Mouse (Mus musculus) heart, postnatal 0 days (tissue): Measurements from ENCODE around the gene D630036H23Rik. TPM values are rescaled to one million over a fixed set of nuclear protein-coding genes. Genes with fewer than 3 reads are reported as not detected.
"Not testable (repeated sequence)": the region's sequence is repeated elsewhere in the genome, so short reads cannot be mapped to it uniquely, and the experiment has no call there.

Experiments used
- ATAC-seq: fragments of 200-750 bp; cut with Nextera tagmentation; 2 replicates; pipeline ENCODE4 v1.8.0; 2017; ENCODE audit warnings: low read depth, moderate number of reproducible peaks, moderate library complexity; ENCODE audit not compliant: insufficient read depth
- DNase-seq: peaks from one replicate; pipeline ENCODE4 v3.0.0-alpha.2; 2016; ENCODE audit warnings: low spot score
- H3K27ac ChIP-seq: fragments of 300-500 bp; sonication (generic); 2 replicates; pipeline ENCODE4 v1.5.1; 2014; ENCODE audit warnings: low read depth, mild to moderate bottlenecking
- H3K27me3 ChIP-seq: fragments of 300-500 bp; sonication (generic); 2 replicates; pipeline ENCODE4 v1.6.1; 2014; ENCODE audit warnings: low read length, mixed read lengths; ENCODE audit not compliant: control insufficient read depth, insufficient read depth
- H3K36me3 ChIP-seq: fragments of 300-500 bp; sonication (generic); replicated peaks from 2 replicates; pipeline ENCODE4 v1.6.1; 2014; ENCODE audit warnings: low read length, mixed read lengths; ENCODE audit not compliant: control insufficient read depth, insufficient read depth
- H3K4me1 ChIP-seq: fragments of 300-500 bp; sonication (generic); 2 replicates; pipeline ENCODE4 v1.6.1; 2014; ENCODE audit warnings: antibody characterized with exemption; ENCODE audit not compliant: control insufficient read depth, insufficient read depth
- H3K4me2 ChIP-seq: fragments of 300-500 bp; sonication (generic); 2 replicates; pipeline ENCODE4 v1.6.1; 2014; ENCODE audit warnings: low read depth, mild to moderate bottlenecking, low read length, moderate library complexity
- H3K4me3 ChIP-seq: fragments of 300-500 bp; sonication (generic); 2 replicates; pipeline ENCODE4 v1.5.1; 2014; ENCODE audit warnings: low read depth, low read length
- H3K9ac ChIP-seq: fragments of 300-500 bp; sonication (generic); replicated peaks from 2 replicates; pipeline ENCODE4 v1.6.1; 2014; ENCODE audit warnings: low read depth, low read length, mixed read lengths
- H3K9me3 ChIP-seq: fragments of 300-500 bp; sonication (generic); replicated peaks from 2 replicates; pipeline ENCODE4 v1.6.1; 2016; ENCODE audit warnings: low read length; ENCODE audit not compliant: control insufficient read depth
- CTCF ChIP-seq: IDR thresholded peaks from 2 replicates; pipeline ENCODE4 v1.5.1; 2016; ENCODE audit warnings: antibody characterized with exemption, control low read depth, low read depth
- EP300 ChIP-seq: IDR thresholded peaks from 2 replicates; pipeline ENCODE4 v1.6.1; 2016; ENCODE audit warnings: antibody characterized with exemption, low read depth
- WGBS: fragments of 180-500 bp; shearing (Covaris S2); extraction: QIAGEN DNeasy Blood & Tissue Kit; methylation state at CpG from one replicate; pipeline ENCODE4 v1.1.7; 2014; 5-methylcytosine and 5-hydroxymethylcytosine counted together
- polyA plus RNA-seq: library from polyadenylated mRNA; unstranded; fragments of >200 nt; fragmentation: Nextera tagmentation; extraction: Ambion mirVana; gene quantifications from 2 replicates; pipeline ENCODE4 v1.2.1, GENCODE M21; 2015
- total RNA-seq: library from RNA; depleted of rRNA; stranded (reverse); fragments of >200 nt; gene quantifications from 2 replicates; pipeline ENCODE4 v1.2.3, GENCODE M21; 2014; ENCODE audit warnings: low replicate concordance

D630036H23Rik gene
- total and polyA plus RNA-seq, 2 experiments from 2014 or later = 3.0 TPM; not detected in 1

DNA sequence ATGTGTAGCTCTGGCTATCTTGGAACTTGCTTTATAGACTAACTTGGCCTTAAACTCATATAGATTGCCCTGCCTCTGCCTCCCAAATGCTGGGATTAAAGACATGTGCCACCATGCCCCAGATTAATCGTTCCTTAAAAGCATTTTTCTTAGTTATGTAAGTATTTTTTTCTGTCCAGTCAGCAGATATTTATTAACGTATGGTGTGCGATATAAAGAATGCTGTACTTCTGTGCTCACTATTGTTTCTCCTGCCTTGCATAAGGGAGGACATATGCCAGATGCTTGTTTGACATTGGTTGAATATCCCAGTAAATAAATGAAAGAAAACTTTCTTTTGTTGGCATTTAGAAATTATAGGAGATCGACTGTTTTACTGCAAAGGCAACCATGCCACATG lies 5.0 kb upstream of the D630036H23Rik start:
- no peaks in the 10 kb centered on the region for H3K4me1 ChIP-seq
- 90% methylated on average over 4 of the region's 4 CpGs for WGBS
- H3K27me3 ChIP-seq = no peaks in the 10 kb centered on the region
- no peak overlapping the region for H3K9ac ChIP-seq
- no peak for ATAC-seq
- no peak overlapping the region for H3K4me2 ChIP-seq
- H3K9me3 ChIP-seq = no peaks in the 10 kb centered on the region
- no peak overlapping the region for H3K4me3 ChIP-seq
- no peaks in the 10 kb centered on the region; the same call in 1 of the 2 replicates for H3K36me3 ChIP-seq
- TF ChIP-seq EP300 = no peak
- TF ChIP-seq CTCF = no peak
- H3K27ac ChIP-seq = no peak overlapping the region
- no peak for DNase-seq

DNA sequence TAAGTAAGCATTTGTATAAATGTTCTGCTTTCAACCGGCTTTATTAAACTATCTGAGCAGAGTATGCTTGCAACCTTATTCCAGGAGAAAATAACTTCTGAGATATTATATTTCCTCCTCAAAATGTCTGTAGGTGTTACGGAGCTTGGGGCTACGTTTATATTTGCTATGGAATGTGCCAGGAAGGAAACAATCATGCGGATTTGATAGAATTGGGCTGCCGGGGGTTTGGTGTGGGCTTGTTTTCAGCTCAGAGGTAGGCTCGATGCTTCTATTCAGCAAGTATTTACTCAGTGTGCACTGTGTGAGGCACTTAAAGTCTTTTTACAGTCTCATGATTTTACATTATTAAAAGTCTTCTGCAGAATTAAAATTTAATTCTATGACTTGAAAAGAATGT lies 3.4 kb upstream of the D630036H23Rik start:
- ATAC-seq = no peak
- H3K9ac ChIP-seq = no peak overlapping the region
- 58% methylated on average over 6 of the region's 6 CpGs for WGBS

DNA sequence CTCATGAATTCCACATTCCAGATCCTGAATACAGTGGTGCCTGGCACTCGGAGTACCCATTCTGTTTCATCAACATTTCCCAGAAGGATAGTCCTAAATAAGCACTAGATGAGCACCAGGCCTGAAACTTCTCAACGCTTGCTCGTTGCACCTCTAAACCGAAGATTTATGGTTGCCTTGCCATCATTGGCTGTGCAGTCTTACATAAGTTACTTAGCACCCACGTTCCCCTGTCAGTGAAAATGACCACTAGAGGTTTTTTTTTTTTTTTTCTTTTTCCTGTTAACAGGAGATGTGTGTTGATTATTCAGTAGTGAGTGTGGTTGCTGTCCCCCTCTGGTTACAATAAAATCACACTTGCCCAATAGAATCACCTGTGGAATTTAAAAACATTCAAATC lies 1.2 kb downstream of the D630036H23Rik start:
- peak overlapping the region; percentile 92 for H3K4me2 ChIP-seq
- peaks cover 11% of the 10 kb centered on the region; the same call in 1 of the 2 replicates for H3K4me1 ChIP-seq
- H3K36me3 ChIP-seq = no peaks in the 10 kb centered on the region
- H3K27ac ChIP-seq = peak overlapping the region; percentile 98; the same call in 1 of the 2 replicates
- WGBS = 73% methylated on average over 5 of the region's 5 CpGs
- no peaks in the 10 kb centered on the region for H3K9me3 ChIP-seq
- H3K9ac ChIP-seq = no peak overlapping the region; the same call in 1 of the 2 replicates
- TF ChIP-seq EP300 (no peak), CTCF (no peak)
- H3K4me3 ChIP-seq = peak overlapping the region; percentile 62
- no peak for DNase-seq
- no peaks in the 10 kb centered on the region for H3K27me3 ChIP-seq
- no peak for ATAC-seq

More for the DNA sequence above, 3.4 kb upstream of the D630036H23Rik start:
- H3K27ac ChIP-seq = no peak overlapping the region
- no peaks in the 10 kb centered on the region for H3K36me3 ChIP-seq
- H3K9me3 ChIP-seq = no peaks in the 10 kb centered on the region
- H3K27me3 ChIP-seq = no peaks in the 10 kb centered on the region
- DNase-seq = no peak
- peaks cover 11% of the 10 kb centered on the region; the same call in 1 of the 2 replicates for H3K4me1 ChIP-seq
- no peak overlapping the region for H3K4me2 ChIP-seq
- TF ChIP-seq EP300 = no peak
- no peak for TF ChIP-seq CTCF
- H3K4me3 ChIP-seq = no peak overlapping the region

DNA sequence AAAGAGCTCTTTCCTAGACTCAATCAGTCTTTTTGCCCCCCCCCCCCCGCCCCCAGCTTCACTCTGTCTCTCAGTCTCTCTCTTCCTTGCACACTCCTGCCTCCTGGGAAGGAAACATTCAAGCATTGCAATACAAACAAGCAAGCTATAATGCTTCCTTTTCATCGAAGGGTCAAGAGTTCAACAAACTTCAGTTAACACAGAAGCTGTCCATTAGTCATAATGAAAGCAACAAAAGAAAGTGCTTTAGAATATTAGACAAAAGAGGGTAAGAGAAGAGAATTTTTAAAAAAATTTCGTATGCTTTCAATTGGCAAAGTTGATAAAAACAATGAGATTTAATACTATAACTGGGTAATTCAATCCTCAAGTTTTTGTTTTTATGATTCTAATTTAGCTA lies 1.7 kb downstream of the D630036H23Rik start:
- Histone ChIP-seq H3K36me3 (no peaks in the 10 kb centered on the region), H3K27ac (no peak overlapping the region), H3K4me3 (no peak overlapping the region), H3K4me1 (peaks cover 11% of the 10 kb centered on the region; the same call in 1 of the 2 replicates), H3K27me3 (no peaks in the 10 kb centered on the region), H3K9me3 (no peaks in the 10 kb centered on the region), H3K9ac (no peak overlapping the region), H3K4me2 (no peak overlapping the region)
- 71% methylated on average over 3 of the region's 3 CpGs for WGBS
- DNase-seq (no peak), ATAC-seq (no peak)
- TF ChIP-seq CTCF (no peak), EP300 (no peak)

DNA sequence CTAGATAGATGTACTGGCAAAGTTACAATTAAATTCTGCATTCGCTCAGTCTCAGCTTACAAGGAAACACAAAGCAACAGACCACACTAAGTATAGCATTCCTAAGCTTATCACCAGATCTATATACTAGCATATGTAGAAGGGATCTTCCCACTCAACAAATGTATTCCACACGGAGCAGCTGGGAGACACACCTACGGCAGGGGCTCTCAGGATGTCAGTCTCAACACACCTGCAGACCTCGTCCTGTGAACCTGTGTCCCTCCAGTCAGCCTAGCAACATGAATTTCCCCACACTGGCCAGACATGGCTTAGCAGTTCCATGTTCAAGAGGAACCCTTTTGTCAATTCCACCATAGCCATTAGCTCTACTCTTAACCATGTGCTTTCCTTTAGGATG lies 5.6 kb downstream of the D630036H23Rik start:
- H3K4me1 ChIP-seq, H3K27ac ChIP-seq, H3K9me3 ChIP-seq, H3K4me2 ChIP-seq, H3K9ac ChIP-seq, H3K36me3 ChIP-seq, H3K27me3 ChIP-seq, DNase-seq, H3K4me3 ChIP-seq, ATAC-seq: not testable (repeated sequence)
- WGBS = 77% methylated on average over 3 of the region's 4 CpGs

DNA sequence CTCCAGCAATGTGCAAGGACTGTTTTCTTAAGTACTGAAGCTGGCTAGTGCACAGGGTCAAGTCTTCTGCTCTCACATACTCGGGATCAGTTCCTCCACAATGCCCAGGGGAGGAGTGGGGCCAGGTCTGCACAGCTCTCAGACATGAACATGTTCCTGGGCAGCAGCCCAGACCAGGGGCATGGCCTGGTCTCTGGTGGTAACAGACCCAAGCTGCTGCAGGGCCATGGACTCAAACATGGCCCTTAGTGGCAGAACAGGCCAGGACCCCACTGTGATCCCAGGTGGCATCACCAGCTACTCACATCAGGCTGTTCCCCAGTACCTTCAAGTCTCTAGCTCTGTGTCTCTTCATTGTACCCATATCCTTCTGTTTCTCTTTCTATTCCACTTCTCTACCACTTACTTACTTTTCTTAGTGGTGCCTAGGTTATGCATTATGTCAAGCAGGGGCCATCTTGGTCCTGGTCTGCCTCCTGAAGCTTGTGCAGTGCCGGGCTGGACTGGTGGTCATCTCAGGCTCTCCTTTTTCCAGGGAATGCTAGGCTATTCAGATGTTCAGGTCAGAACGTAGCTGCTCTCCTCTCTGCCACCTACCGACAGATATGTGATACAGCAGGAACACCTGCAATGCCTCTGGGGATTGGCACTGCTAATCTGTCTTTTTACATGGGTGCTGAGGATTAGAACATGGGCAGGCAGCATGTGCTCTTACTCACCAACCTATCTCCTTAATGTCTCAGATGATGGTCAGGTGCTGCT lies 8.6 kb downstream of the D630036H23Rik start:
- Histone ChIP-seq H3K9ac (no peak overlapping the region), H3K27me3 (no peaks in the 10 kb centered on the region), H3K4me2 (no peak overlapping the region), H3K9me3 (no peaks in the 10 kb centered on the region), H3K36me3 (no peaks in the 10 kb centered on the region), H3K27ac (no peak overlapping the region), H3K4me3 (no peak overlapping the region), H3K4me1 (no peaks in the 10 kb centered on the region)
- ATAC-seq (no peak), DNase-seq (no peak)
- WGBS = 40% methylated on average over 4 of the region's 4 CpGs
- peak; percentile 50 for TF ChIP-seq CTCF
- no peak for TF ChIP-seq EP300
